Mouse (Mus musculus): ENCODE results near the gene Clrn2.
A peak's percentile ranks its signal among the peaks of the same experiment; 100 is the strongest.
"Not testable (repeated sequence)": the region's sequence is repeated elsewhere in the genome, so short reads cannot be mapped to it uniquely, and the experiment has no call there.

Clrn2 gene

GRCm38 (mm10) chr5:45453451-45453850 lies at the start of gene Clrn2:
Gene Clrn2, plus strand, starts transcription at chr5:45453751.
- DNase-seq: no peak

- DNase-seq: no peak
Observed at GRCm38 (mm10) chr5:45406129-45406528, 47.4 kb upstream of the Clrn2 start.

- no peak for DNase-seq
Observed at GRCm38 (mm10) chr5:45416478-45416877, 37.1 kb upstream of the Clrn2 start.

- DNase-seq: no peak
Observed at GRCm38 (mm10) chr5:45417859-45418443, 35.6 kb upstream of the Clrn2 start.

GRCm38 (mm10) chr5:45419841-45420638 lies 33.5 kb upstream of the Clrn2 start:
- peak; percentile 9 for DNase-seq

GRCm38 (mm10) chr5:45421881-45422844 lies 31.4 kb upstream of the Clrn2 start:
- no peak for DNase-seq

GRCm38 (mm10) chr5:45424021-45424886 lies 29.3 kb upstream of the Clrn2 start:
- DNase-seq: peak; percentile 27

GRCm38 (mm10) chr5:45425771-45426170 lies 27.8 kb upstream of the Clrn2 start:
- not testable (repeated sequence) for DNase-seq

- no peak for DNase-seq
Observed at GRCm38 (mm10) chr5:45426416-45427034, 27.0 kb upstream of the Clrn2 start.

GRCm38 (mm10) chr5:45427891-45428290 lies 25.7 kb upstream of the Clrn2 start:
- DNase-seq: no peak

- no peak for DNase-seq
Observed at GRCm38 (mm10) chr5:45435967-45436950, 17.3 kb upstream of the Clrn2 start.

- DNase-seq: no peak
Observed at GRCm38 (mm10) chr5:45437826-45438225, 15.7 kb upstream of the Clrn2 start.

GRCm38 (mm10) chr5:45438301-45438700 lies 15.2 kb upstream of the Clrn2 start:
- no peak for DNase-seq

GRCm38 (mm10) chr5:45441124-45441523 lies 12.4 kb upstream of the Clrn2 start:
- DNase-seq: no peak

GRCm38 (mm10) chr5:45441745-45442144 lies 11.8 kb upstream of the Clrn2 start:
- DNase-seq: no peak

- DNase-seq: no peak
Observed at GRCm38 (mm10) chr5:45444130-45444832, 9.3 kb upstream of the Clrn2 start.

GRCm38 (mm10) chr5:45448676-45449075 lies 4.9 kb upstream of the Clrn2 start:
- DNase-seq: no peak

- DNase-seq: no peak
Observed at GRCm38 (mm10) chr5:45449206-45449605, 4.3 kb upstream of the Clrn2 start.

- DNase-seq: peak; percentile 95
Observed at GRCm38 (mm10) chr5:45449831-45450716, 3.5 kb upstream of the Clrn2 start, which contains the start of gene Qdpr. Gene Qdpr, minus strand, starts transcription at chr5:45450236.
